Mouse (Mus musculus): ENCODE measurements around the gene Zfp235. TPM values are rescaled to one million over a fixed set of nuclear protein-coding genes. Genes with fewer than 3 reads are reported as not detected.

The Zfp235 gene
- total RNA-seq, 2 experiments from 2014 or later, result 5.1 to 7.5 TPM

Other genes starting within 250 kb of the Zfp235 start
- gene Vmn1r178, start 242.2 kb upstream of the Zfp235 start, total RNA-seq (2021), result not detected
- gene Vmn1r179, start 207.2 kb upstream of the Zfp235 start, total RNA-seq (2021), result not detected
- gene Vmn1r180, start 183.5 kb upstream of the Zfp235 start, total RNA-seq (2021), result not detected
- not detected for gene Vmn1r181, start 159.6 kb upstream of the Zfp235 start, total RNA-seq (2021)
- not detected for gene V1rd19, start 132.5 kb upstream of the Zfp235 start, total RNA-seq (2021)
- not detected for gene Vmn1r183, start 80.9 kb upstream of the Zfp235 start, total RNA-seq (2021)
- 1 to 10 TPM; 6.4 to 7.0 TPM for gene Zfp180, start 52.2 kb upstream of the Zfp235 start, total RNA-seq (2021)
- 1 to 10 TPM; 2.8 to 4.1 TPM for gene Zfp112, start 21.9 kb upstream of the Zfp235 start, total RNA-seq (2021)
- under 1 TPM; 0.26 to 0.81 TPM for gene Zfp114, start 40.9 kb downstream of the Zfp235 start, total RNA-seq (2021)
- 1 to 10 TPM; 5.0 to 6.7 TPM for gene Zfp111, start 77.3 kb downstream of the Zfp235 start, total RNA-seq (2021)
- 1 to 10 TPM; 1.6 to 2.4 TPM for gene Zfp109, start 103.4 kb downstream of the Zfp235 start, total RNA-seq (2021)
- gene Zfp108, start 120.6 kb downstream of the Zfp235 start, total RNA-seq (2021), result 1 to 10 TPM; 1.5 to 1.6 TPM
- gene Zfp93, start 136.3 kb downstream of the Zfp235 start, total RNA-seq (2021), result 1 to 10 TPM; 2.9 to 4.2 TPM
- 1 to 10 TPM; 4.2 to 5.6 TPM for gene Zfp61, start 167.1 kb downstream of the Zfp235 start, total RNA-seq (2021)
- 1 to 10 TPM; 2.1 to 4.0 TPM for gene Zfp94, start 182.5 kb downstream of the Zfp235 start, total RNA-seq (2021)
- not detected for gene Tescl, start 199.8 kb downstream of the Zfp235 start, total RNA-seq (2021)
- not detected for gene Lypd5, start 215.0 kb downstream of the Zfp235 start, total RNA-seq (2021)
- gene Kcnn4, start 236.1 kb downstream of the Zfp235 start, total RNA-seq (2021), result 1 to 10 TPM in 1 of 2 experiments, under 1 TPM in 1; 0.14 to 1.8 TPM

Measured in gastrocnemius, postnatal 10 days (tissue).